Mouse (Mus musculus) heart, embryonic 16.5 days (tissue): Measurements from ENCODE around the gene Abcg4. TPM values are rescaled to one million over a fixed set of nuclear protein-coding genes. Genes with fewer than 3 reads are reported as not detected.

Experiments used
- ATAC-seq: fragments of 200-750 bp; cut with Nextera tagmentation; replicated peaks from 2 replicates; pipeline ENCODE4 v1.8.0; 2017; ENCODE audit warnings: moderate number of reproducible peaks; ENCODE audit not compliant: insufficient read depth, low FRiP score; ENCODE audit errors: extremely low read depth
- H3K27ac ChIP-seq: fragments of 300-500 bp; sonication (generic); 2 replicates; pipeline ENCODE4 v1.5.1; 2014; ENCODE audit warnings: mild to moderate bottlenecking, low read length, control low read depth, moderate library complexity
- H3K27me3 ChIP-seq: fragments of 300-500 bp; sonication (generic); 2 replicates; pipeline ENCODE4 v1.6.1; 2014; ENCODE audit warnings: low read length, mixed read lengths; ENCODE audit not compliant: control insufficient read depth, insufficient read depth
- H3K36me3 ChIP-seq: fragments of 300-500 bp; sonication (generic); 2 replicates; pipeline ENCODE4 v1.6.1; 2014; ENCODE audit not compliant: control insufficient read depth, insufficient read depth
- H3K4me1 ChIP-seq: fragments of 300-500 bp; sonication (generic); 2 replicates; pipeline ENCODE4 v1.6.1; 2014; ENCODE audit warnings: low read length, mixed read lengths; ENCODE audit not compliant: control insufficient read depth, insufficient read depth
- H3K4me2 ChIP-seq: fragments of 300-500 bp; sonication (generic); 2 replicates; pipeline ENCODE4 v1.6.1; 2014; ENCODE audit warnings: low read depth, mild to moderate bottlenecking, control low read depth, low read length
- H3K4me3 ChIP-seq: fragments of 300-500 bp; sonication (generic); 2 replicates; pipeline ENCODE4 v1.5.1; 2014; ENCODE audit warnings: mild to moderate bottlenecking, control low read depth, low read length
- H3K9ac ChIP-seq: fragments of 300-500 bp; sonication (generic); 2 replicates; pipeline ENCODE4 v1.6.1; 2014; ENCODE audit warnings: low read length, control low read depth
- H3K9me3 ChIP-seq: fragments of 300-500 bp; sonication (generic); replicated peaks from 2 replicates; pipeline ENCODE4 v1.6.1; 2016; ENCODE audit warnings: low read length; ENCODE audit not compliant: control insufficient read depth
- WGBS: fragments of 180-500 bp; shearing (Covaris S2); extraction: QIAGEN DNeasy Blood & Tissue Kit; methylation state at CpG from one replicate; pipeline ENCODE4 v1.1.7; 2014; 5-methylcytosine and 5-hydroxymethylcytosine counted together
- polyA plus RNA-seq: library from polyadenylated mRNA; unstranded; fragments of >200 nt; fragmentation: Nextera tagmentation; extraction: Ambion mirVana; gene quantifications from 2 replicates; pipeline ENCODE4 v1.2.1, GENCODE M21; 2015

Gene Abcg4
- polyA plus RNA-seq, 1 experiment from 2014 or later = 1.9 TPM

- Histone ChIP-seq H3K27me3 (no peaks in the 10 kb centered on the region), H3K4me3 (peak within 1 kb of the TSS; percentile 70), H3K9ac (peak within 1 kb of the TSS; percentile 98), H3K27ac (peak within 1 kb of the TSS; percentile 87), H3K4me1 (peaks cover 9% of the 10 kb centered on the region), H3K9me3 (peaks cover 4% of the 10 kb centered on the region; the same call in 1 of the 2 replicates), H3K4me2 (peak within 1 kb of the TSS; percentile 94), H3K36me3 (no peaks in the 10 kb centered on the region)
- WGBS = 65% methylated on average over 6 of the region's 6 CpGs
- no peak for ATAC-seq
Measured at GRCm38 (mm10) chr9:44268432-44268831, 20.0 kb downstream of the Abcg4 start, which contains the start of gene Nlrx1. TSS of gene Nlrx1 (minus strand) at chr9:44268599.

GRCm38 (mm10) chr9:44268027-44268360, 20.4 kb downstream of the Abcg4 start:
- H3K4me3 ChIP-seq = peak overlapping the region; percentile 70
- H3K4me2 ChIP-seq = peak overlapping the region; percentile 94
- no peaks in the 10 kb centered on the region for H3K27me3 ChIP-seq
- no peaks in the 10 kb centered on the region for H3K36me3 ChIP-seq
- H3K27ac ChIP-seq = peak overlapping the region; percentile 87
- peaks cover 9% of the 10 kb centered on the region for H3K4me1 ChIP-seq
- WGBS = 5% methylated on average over 28 of the region's 28 CpGs
- H3K9ac ChIP-seq = peak overlapping the region; percentile 98
- peaks cover 4% of the 10 kb centered on the region; the same call in 1 of the 2 replicates for H3K9me3 ChIP-seq
- ATAC-seq = peak; percentile 90

GRCm38 (mm10) chr9:44267319-44268026, 20.9 kb downstream of the Abcg4 start:
- Histone ChIP-seq H3K9ac (peak overlapping the region; percentile 98), H3K27ac (peak overlapping the region; percentile 87), H3K4me1 (peaks cover 9% of the 10 kb centered on the region), H3K4me2 (peak overlapping the region; percentile 94), H3K36me3 (no peaks in the 10 kb centered on the region), H3K9me3 (peaks cover 4% of the 10 kb centered on the region; the same call in 1 of the 2 replicates), H3K4me3 (peak overlapping the region; percentile 70), H3K27me3 (no peaks in the 10 kb centered on the region)
- WGBS = 8% methylated on average over 23 of the region's 23 CpGs
- ATAC-seq = peak; percentile 34; the same call in 1 of the 2 replicates

GRCm38 (mm10) chr9:44266478-44267226, 21.8 kb downstream of the Abcg4 start:
- Histone ChIP-seq H3K36me3 (no peaks in the 10 kb centered on the region), H3K9me3 (peaks cover 4% of the 10 kb centered on the region; the same call in 1 of the 2 replicates), H3K4me3 (no peak overlapping the region), H3K4me1 (peaks cover 9% of the 10 kb centered on the region), H3K4me2 (peak overlapping the region; percentile 94), H3K9ac (peak overlapping the region; percentile 98), H3K27ac (peak overlapping the region; percentile 87), H3K27me3 (no peaks in the 10 kb centered on the region)
- 64% methylated on average over 8 of the region's 8 CpGs for WGBS
- ATAC-seq = no peak

GRCm38 (mm10) chr9:44261388-44261787, 27.0 kb downstream of the Abcg4 start:
- no peaks in the 10 kb centered on the region for H3K27me3 ChIP-seq

GRCm38 (mm10) chr9:44259014-44259413, 29.4 kb downstream of the Abcg4 start:
- no peaks in the 10 kb centered on the region for H3K36me3 ChIP-seq
- ATAC-seq = no peak
- WGBS = 75% methylated on average over 10 of the region's 10 CpGs

More at GRCm38 (mm10) chr9:44261388-44261787, 27.0 kb downstream of the Abcg4 start:
- no peak overlapping the region for H3K9ac ChIP-seq
- ATAC-seq = no peak
- no peak overlapping the region for H3K27ac ChIP-seq
- WGBS = 83% methylated on average over 14 of the region's 14 CpGs
- no peaks in the 10 kb centered on the region for H3K36me3 ChIP-seq
- H3K9me3 ChIP-seq = no peaks in the 10 kb centered on the region
- H3K4me1 ChIP-seq = no peaks in the 10 kb centered on the region; the same call in 1 of the 2 replicates
- no peak overlapping the region for H3K4me3 ChIP-seq
- H3K4me2 ChIP-seq = no peak overlapping the region

GRCm38 (mm10) chr9:44256213-44256612, 32.2 kb downstream of the Abcg4 start:
- no peak overlapping the region for H3K4me3 ChIP-seq
- no peak overlapping the region for H3K4me2 ChIP-seq
- no peak overlapping the region for H3K27ac ChIP-seq
- no peaks in the 10 kb centered on the region for H3K36me3 ChIP-seq
- ATAC-seq = 0 out of 2 replicates have a peak, but pooled peaks have one; percentile 49
- H3K4me1 ChIP-seq = no peaks in the 10 kb centered on the region; the same call in 1 of the 2 replicates
- H3K9me3 ChIP-seq = no peaks in the 10 kb centered on the region
- WGBS = 76% methylated on average over 8 of the region's 8 CpGs
- no peaks in the 10 kb centered on the region for H3K27me3 ChIP-seq
- no peak overlapping the region for H3K9ac ChIP-seq

More at GRCm38 (mm10) chr9:44259014-44259413, 29.4 kb downstream of the Abcg4 start:
- H3K9ac ChIP-seq = no peak overlapping the region
- no peak overlapping the region for H3K27ac ChIP-seq
- no peak overlapping the region for H3K4me2 ChIP-seq
- no peaks in the 10 kb centered on the region for H3K27me3 ChIP-seq
- H3K4me1 ChIP-seq = no peaks in the 10 kb centered on the region; the same call in 1 of the 2 replicates
- H3K4me3 ChIP-seq = no peak overlapping the region
- H3K9me3 ChIP-seq = no peaks in the 10 kb centered on the region

- no peak overlapping the region for H3K9ac ChIP-seq
- ATAC-seq = no peak
- WGBS = 49% methylated on average over 6 of the region's 6 CpGs
- no peak overlapping the region for H3K4me2 ChIP-seq
- H3K27me3 ChIP-seq = no peaks in the 10 kb centered on the region
- H3K9me3 ChIP-seq = no peaks in the 10 kb centered on the region
- no peaks in the 10 kb centered on the region for H3K36me3 ChIP-seq
- H3K4me1 ChIP-seq = no peaks in the 10 kb centered on the region; the same call in 1 of the 2 replicates
- H3K27ac ChIP-seq = no peak overlapping the region
- no peak overlapping the region for H3K4me3 ChIP-seq
Measured at GRCm38 (mm10) chr9:44255136-44255521, 33.3 kb downstream of the Abcg4 start.
